Mouse (Mus musculus) kidney, postnatal 25 days (tissue): ENCODE measurements around the gene Ubash3b.
A peak's percentile ranks its signal among the peaks of the same experiment; 100 is the strongest.

ENCODE experiments used
- DNase-seq, 2 experiments: peaks; one replicate each; pipeline ENCODE4 v3.0.0; 2021; ENCODE audit warnings: mixed read lengths in 2 of 2

Gene Ubash3b

GRCm38 (mm10) chr9:41134907-41135306, 26.6 kb downstream of the Ubash3b start:
- no peak for DNase-seq

DNA sequence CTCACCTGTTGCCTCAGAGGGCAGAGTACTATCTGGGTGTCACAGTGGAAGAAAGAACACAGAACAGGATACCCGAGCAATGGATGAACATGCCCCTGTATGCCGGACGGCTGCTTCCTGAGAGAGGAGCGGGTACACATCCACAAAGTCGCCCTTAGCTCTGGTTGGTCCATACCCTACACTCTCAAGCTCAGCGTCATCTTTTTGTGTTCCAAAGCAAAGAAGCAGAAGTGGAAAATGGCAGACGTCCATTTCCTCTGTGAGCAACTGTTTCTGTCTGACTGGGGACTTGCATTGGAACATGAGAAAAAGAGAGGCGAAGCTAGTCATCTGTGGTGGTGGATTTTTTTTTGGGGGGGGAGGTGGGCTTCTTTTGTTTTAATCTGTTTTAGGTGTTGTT, 30.9 kb downstream of the Ubash3b start:
- DNase-seq, result no peak

DNA sequence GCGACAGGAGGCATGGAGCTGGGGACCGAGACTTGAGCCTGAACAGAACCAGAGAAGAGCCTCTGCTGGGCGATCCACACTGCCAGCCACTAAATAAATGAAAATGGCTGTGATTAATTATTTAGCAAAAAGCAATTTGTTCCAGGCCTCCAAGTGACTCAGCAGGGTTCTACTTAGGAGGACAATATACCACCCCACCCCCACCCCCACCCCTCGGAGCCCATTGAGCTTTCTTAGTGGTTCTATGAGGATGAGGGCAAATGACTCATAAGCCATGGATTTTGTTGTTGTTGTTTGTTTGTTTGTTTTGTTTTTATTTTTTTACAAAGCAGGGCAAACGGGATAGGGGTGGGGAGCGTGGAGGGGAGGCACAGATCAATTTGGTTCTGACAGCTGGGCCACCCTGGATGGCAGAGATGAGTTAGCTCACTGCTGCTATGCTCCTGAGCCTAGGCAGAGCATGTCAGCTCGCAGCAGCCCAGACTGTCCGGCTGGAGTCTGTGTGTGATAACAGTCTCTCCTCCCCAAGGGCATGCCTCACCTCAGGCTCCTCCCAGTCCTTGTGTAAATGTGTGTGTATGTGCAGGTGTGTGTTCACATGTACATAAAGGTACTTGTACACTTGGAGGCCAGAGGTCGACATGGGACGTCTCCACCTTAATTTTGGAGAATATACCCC, 31.6 kb downstream of the Ubash3b start:
- no peak for DNase-seq

DNA sequence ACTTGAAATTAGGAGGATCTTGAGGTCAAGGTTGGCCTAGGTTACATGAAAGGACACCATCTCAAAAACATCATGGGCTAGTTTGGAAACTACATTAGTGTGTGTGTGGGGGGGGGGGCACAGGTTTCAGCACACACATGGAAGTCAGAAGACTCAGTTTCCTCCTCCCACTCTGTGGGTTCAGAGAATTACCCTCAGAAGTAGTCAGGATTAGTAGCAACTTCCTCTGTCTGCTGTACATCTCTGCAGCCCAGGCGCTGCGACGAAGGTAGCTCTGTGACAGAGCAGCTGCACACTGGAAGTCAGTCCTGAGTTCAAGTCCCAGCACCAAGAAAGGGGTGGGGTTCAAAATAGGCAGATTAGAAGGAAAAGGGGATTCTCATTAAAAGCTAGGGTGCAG, 32.2 kb downstream of the Ubash3b start:
- no peak for DNase-seq

DNA sequence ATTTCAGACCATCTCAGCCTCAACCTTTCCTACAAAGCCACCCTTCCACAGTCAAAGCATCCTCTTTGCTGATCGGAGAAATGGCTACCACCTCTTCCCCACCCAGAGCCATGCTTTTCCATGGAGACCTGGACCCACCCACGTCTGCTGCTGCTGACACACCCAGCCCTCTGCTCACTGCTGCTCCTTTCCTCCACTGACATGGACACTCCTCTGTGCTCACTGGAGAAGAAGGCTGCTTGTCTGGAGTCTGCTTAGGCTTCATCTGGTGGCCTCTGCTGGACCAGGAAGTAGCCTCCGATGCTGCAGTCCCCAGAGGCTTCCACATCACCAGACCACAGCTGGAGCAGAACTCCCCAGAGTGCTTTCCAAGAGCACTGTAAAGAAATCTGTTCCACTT, 34.8 kb downstream of the Ubash3b start:
- DNase-seq, result no peak

DNA sequence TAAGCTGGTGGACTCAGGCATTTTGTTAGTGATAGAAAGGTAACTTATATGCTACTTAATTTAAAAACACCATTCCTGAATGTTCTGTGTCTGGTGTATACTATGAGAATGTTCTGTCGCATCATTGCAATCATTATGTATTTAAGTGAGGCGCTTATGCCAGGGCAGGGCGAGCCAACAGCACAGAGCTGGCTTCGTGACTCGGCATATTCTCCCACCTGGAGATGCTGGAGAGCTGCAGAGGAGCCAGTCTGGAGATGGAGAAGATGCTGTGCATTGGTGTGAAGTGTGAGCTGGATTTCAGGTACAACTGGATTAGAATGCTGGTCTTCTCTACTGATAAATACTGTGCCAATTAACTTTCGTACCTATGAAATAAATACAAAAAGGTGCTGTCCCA, 37.2 kb downstream of the Ubash3b start:
- DNase-seq, result no peak

- peak; percentile 65 to 74 for DNase-seq
Observed at GRCm38 (mm10) chr9:41122390-41123110, 38.9 kb downstream of the Ubash3b start.

GRCm38 (mm10) chr9:41121701-41122354, 39.7 kb downstream of the Ubash3b start:
- DNase-seq, result no peak

GRCm38 (mm10) chr9:41119958-41120357, 41.5 kb downstream of the Ubash3b start:
- DNase-seq, result no peak

GRCm38 (mm10) chr9:41118065-41118464, 43.4 kb downstream of the Ubash3b start:
- DNase-seq, result peak in 1 of 2 experiments; percentile 42

- DNase-seq, result no peak
Observed at GRCm38 (mm10) chr9:41116126-41116525, 45.4 kb downstream of the Ubash3b start.

DNA sequence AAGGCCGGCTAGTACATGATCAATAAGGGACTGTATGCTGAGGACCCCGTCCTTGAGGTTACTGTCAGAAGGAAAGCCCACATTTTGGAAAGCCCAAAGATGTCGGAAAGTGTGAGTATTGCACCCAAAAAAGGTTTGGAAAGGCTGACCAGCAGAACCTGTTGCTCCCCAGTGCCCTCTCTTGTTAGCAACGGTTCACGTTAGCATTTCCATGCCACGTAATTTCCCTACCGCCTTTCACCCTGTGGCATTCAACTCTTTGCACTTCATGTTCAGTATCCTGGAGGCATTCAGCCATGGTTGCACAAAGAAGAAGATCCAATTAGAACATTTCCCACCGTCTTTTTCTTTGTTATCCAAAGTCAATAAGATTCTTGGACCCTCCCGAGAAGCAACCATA, 47.1 kb downstream of the Ubash3b start:
- no peak for DNase-seq

GRCm38 (mm10) chr9:41109749-41110148, 51.7 kb downstream of the Ubash3b start:
- DNase-seq, result no peak

GRCm38 (mm10) chr9:41108324-41109180, 52.9 kb downstream of the Ubash3b start:
- DNase-seq, result peak; percentile 54 to 78

GRCm38 (mm10) chr9:41105201-41105643, 56.3 kb downstream of the Ubash3b start:
- DNase-seq, result peak in 1 of 2 experiments; percentile 44

DNA sequence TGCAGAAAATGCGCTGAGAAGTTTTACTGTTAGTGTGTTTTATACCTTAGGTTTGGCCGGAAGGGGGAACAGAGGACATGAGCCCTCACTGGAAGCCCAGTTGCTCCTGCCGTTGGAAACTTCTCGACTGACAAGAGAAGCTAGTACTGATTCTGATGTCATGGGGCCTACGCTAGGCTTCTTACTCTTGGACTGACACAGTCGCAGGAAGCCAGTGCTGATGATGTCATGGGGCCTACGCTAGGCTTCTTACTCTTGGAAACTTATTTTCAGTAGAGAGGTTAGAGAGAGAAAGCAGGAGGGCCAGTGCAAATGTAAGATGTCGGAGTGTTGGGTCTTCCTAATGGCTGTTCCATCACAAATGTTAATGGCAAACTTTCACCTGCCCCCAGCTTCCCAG, 57.8 kb downstream of the Ubash3b start:
- DNase-seq, result no peak

- DNase-seq, result peak; percentile 32 to 49
Observed at GRCm38 (mm10) chr9:41102613-41103012, 58.9 kb downstream of the Ubash3b start.

- DNase-seq, result no peak
Observed at GRCm38 (mm10) chr9:41099897-41100296, 61.6 kb downstream of the Ubash3b start.

DNA sequence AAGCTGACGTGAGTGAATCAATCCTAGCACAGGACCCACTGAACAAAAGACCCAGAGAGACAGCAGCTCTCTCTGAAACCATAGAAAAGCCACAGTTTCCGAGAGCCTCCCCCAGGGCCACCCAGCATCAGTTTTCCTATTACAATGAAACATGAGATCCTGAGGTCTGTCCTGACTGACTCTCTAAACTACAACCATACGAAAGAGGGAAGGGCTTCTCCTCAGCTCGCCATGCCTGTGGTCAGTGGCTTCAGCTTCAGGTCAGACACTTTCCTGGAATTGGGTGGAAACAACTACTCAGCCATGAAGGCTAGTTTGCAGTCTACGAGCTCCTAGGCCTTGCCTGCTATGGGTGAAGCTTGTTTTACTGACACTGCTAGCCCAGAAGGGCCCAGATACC, 62.4 kb downstream of the Ubash3b start:
- DNase-seq, result no peak

DNA sequence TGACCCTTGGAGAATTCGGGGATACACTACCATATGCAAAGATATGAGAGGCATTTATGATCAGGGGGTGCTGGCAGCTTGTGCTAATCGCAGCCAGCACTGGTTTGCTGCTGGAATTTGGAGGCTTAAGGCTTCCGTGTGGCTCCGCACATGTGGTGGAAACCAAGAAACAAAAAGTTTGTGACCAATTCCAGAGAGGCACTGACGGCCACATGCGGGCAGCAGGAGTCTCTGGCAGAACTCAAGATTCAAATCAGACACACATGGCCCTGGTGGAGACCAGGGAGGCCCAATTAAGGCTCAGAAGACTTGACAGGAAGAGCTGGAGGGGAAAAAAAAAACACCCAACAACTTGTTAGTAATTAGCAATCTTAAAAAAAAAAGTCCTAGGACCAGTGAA, 63.4 kb downstream of the Ubash3b start:
- no peak for DNase-seq

- DNase-seq, result no peak
Observed at GRCm38 (mm10) chr9:41091993-41092392, 69.5 kb downstream of the Ubash3b start.

DNA sequence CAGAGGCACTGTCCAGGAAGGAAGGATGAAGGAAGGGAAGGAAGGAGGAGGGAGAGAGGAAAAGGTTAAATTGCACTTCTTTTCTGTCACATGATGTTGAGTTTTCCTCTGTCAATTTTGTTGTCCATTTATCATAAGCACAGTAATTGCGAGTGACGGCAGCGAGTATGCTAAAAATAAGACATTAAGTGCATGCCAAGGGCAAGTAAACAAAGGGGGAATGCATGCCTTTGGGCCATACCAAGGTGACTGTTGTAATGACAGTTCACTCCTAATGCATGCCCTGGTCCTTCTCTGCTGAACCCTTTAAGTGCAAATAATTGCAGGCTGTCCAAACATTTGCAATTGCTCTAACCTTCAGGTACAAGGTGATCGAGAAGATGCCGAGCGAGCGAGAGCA, 70.3 kb downstream of the Ubash3b start:
- no peak for DNase-seq

DNA sequence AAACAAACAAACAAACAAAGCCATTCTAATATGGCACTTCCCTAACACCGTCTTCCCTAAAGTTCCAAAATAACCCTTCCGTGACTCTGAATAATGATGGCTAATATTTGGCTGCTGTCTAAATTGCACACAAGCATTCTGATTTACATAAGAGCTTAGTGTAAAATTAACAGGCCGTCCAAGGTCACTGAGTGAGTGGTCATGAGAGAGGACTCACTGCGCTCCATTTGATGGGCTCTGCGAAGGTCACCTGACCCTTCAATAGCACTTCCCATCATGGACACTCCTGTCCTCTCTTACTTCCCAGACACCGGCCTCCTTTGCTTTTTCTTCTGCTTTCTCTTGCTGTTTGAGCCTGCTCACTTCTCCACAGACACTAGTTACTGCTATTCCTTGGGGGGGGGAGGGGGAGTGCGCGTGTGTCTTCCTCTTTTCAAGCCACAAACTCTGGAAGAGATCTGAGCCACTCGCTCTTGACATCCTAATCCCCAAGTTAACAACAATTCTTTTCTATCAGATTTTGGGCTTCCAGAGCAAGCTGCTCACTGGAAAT, 73.6 kb downstream of the Ubash3b start:
- DNase-seq, result peak; percentile 17 to 58
